Mouse (Mus musculus) lung, embryonic 14.5 days (tissue): ENCODE results near the gene Olfr1369-ps1. TPM values are rescaled to one million over a fixed set of nuclear protein-coding genes. Genes with fewer than 3 reads are reported as not detected.
"Not testable (repeated sequence)": the region's sequence is repeated elsewhere in the genome, so short reads cannot be mapped to it uniquely, and the experiment has no call there.

Experiments used
- ATAC-seq: fragments of 200-750 bp; cut with Nextera tagmentation; 2 replicates; pipeline ENCODE4 v1.8.0; 2017; ENCODE audit warnings: mild to moderate bottlenecking, moderate TSS enrichment, moderate library complexity; ENCODE audit not compliant: insufficient read depth
- DNase-seq: peaks from one replicate; pipeline ENCODE4 v3.0.0-alpha.2; 2015
- H3K27ac ChIP-seq: fragments of 300-500 bp; sonication (generic); 2 replicates; pipeline ENCODE4 v1.5.1; 2014; ENCODE audit warnings: low read depth, mild to moderate bottlenecking, moderate library complexity
- H3K27me3 ChIP-seq: fragments of 300-500 bp; sonication (generic); 2 replicates; pipeline ENCODE4 v1.6.1; 2014; ENCODE audit warnings: low read length, control low read depth; ENCODE audit not compliant: insufficient read depth
- H3K36me3 ChIP-seq: fragments of 300-500 bp; sonication (generic); 2 replicates; pipeline ENCODE4 v1.6.1; 2014; ENCODE audit warnings: control low read depth; ENCODE audit not compliant: insufficient read depth
- H3K4me1 ChIP-seq: fragments of 300-500 bp; sonication (generic); 2 replicates; pipeline ENCODE4 v1.6.1; 2014; ENCODE audit warnings: antibody characterized with exemption, control low read depth; ENCODE audit not compliant: insufficient read depth
- H3K4me2 ChIP-seq: fragments of 300-500 bp; sonication (generic); 2 replicates; pipeline ENCODE4 v1.6.1; 2014; ENCODE audit warnings: mild to moderate bottlenecking
- H3K4me3 ChIP-seq: fragments of 300-500 bp; sonication (generic); 2 replicates; pipeline ENCODE4 v1.5.1; 2014; ENCODE audit warnings: low read depth, low read length
- H3K9ac ChIP-seq: fragments of 300-500 bp; sonication (generic); 2 replicates; pipeline ENCODE4 v1.6.1; 2014
- H3K9me3 ChIP-seq: fragments of 300-500 bp; sonication (generic); 2 replicates; pipeline ENCODE4 v1.6.1; 2016; ENCODE audit warnings: low read depth, low read length, control low read depth
- CTCF ChIP-seq: IDR thresholded peaks from 2 replicates; pipeline ENCODE4 v1.5.1; 2016; ENCODE audit warnings: antibody characterized with exemption, low read depth
- WGBS: fragments of 180-500 bp; shearing (Covaris S2); extraction: QIAGEN DNeasy Blood & Tissue Kit; methylation state at CpG from one replicate; pipeline ENCODE4 v1.1.7; 2014; 5-methylcytosine and 5-hydroxymethylcytosine counted together
- polyA plus RNA-seq: library from polyadenylated mRNA; unstranded; fragments of >200 nt; fragmentation: Nextera tagmentation; extraction: Ambion mirVana; gene quantifications from 2 replicates; pipeline ENCODE4 v1.2.1, GENCODE M21; 2014

Olfr1369-ps1 gene
- polyA plus RNA-seq = 0.05 TPM in 1 of 2 replicates, not detected in the other

DNA sequence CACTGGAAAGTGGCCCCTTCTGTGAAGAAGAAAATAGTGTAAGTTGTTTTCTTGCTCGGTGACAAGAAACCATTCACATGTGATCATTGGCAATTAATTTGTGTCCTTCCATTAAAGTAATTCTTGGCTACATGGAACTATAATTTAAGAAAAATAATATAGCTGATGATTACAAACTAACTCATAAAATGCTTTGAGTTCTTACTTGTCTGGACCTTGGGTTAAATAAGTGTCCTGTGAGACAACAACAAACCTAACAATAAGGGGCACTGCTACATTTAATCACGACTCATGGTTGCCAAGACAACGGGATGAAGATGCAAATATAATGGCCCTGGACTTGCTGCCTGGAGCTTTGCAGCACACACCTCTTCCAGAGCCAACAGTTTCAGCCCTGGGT is at the start of gene Olfr1369-ps1:
TSS of gene Olfr1369-ps1 (plus strand) at position 301 of the 400 bp plus-strand sequence.
- not testable (repeated sequence) for H3K4me2 ChIP-seq, H3K9ac ChIP-seq, H3K36me3 ChIP-seq, H3K27me3 ChIP-seq, H3K27ac ChIP-seq, H3K4me3 ChIP-seq, DNase-seq, H3K9me3 ChIP-seq, ATAC-seq, H3K4me1 ChIP-seq
- 69% methylated on average over 3 of the region's 3 CpGs for WGBS

DNA sequence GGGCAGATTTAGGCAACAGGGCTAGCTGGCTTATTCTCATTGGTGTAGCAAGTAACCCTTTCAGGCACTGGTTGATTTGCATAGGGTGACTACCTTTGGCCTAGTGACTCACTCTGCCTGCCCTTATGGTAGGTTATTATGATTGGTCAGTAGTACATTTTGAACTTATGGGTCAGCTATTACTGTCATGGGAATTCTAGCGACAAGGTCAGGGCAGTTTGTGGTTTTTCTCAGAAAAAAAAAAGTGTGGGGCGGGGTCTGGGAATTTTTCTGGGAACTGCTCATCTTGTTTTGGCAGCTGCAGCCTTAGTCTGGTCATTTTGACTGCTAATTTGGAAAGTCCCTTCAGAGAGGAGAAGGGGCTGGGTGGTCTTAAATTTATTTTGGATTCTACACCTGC is 45.3 kb upstream of the Olfr1369-ps1 start:
- WGBS = 89% methylated on average over 2 of the region's 2 CpGs
- Histone ChIP-seq H3K27me3 (no peaks in the 10 kb centered on the region), H3K4me2 (no peak overlapping the region), H3K27ac (no peak overlapping the region), H3K9me3 (no peaks in the 10 kb centered on the region), H3K4me1 (no peaks in the 10 kb centered on the region), H3K36me3 (no peaks in the 10 kb centered on the region), H3K4me3 (no peak overlapping the region), H3K9ac (no peak overlapping the region)
- no peak for TF ChIP-seq CTCF
- no peak for ATAC-seq
- no peak for DNase-seq

DNA sequence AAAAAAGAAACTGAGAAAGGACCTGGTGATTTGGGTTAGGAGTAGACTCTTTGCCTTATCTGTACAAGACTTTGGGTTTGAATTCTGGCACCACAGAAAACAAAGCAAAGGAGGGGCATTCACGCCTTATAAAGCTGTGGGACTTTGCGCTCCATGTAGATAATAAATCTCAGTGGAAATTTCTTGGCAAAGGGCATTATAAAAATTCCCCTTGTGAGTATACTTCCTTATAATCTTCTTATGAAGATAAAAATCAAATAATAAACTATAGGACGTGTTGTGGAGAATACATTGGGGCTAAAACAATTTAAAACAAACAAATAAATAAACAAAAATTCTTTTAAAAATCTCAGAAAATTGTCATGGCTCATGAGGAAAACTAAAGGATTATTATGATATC is 36.4 kb upstream of the Olfr1369-ps1 start, which contains the start of gene Olfr1370:
TSS of gene Olfr1370 (minus strand) at position 101 of the 400 bp plus-strand sequence.
- 71% methylated on average over 3 of the region's 3 CpGs for WGBS
- Histone ChIP-seq H3K4me3 (no peak within 1 kb of the TSS), H3K4me2 (no peak within 1 kb of the TSS), H3K36me3 (no peaks in the 10 kb centered on the region), H3K9ac (no peak within 1 kb of the TSS), H3K9me3 (no peaks in the 10 kb centered on the region), H3K27me3 (no peaks in the 10 kb centered on the region), H3K4me1 (no peaks in the 10 kb centered on the region), H3K27ac (no peak within 1 kb of the TSS)
- DNase-seq = no peak
- no peak for ATAC-seq
- no peak for TF ChIP-seq CTCF

DNA sequence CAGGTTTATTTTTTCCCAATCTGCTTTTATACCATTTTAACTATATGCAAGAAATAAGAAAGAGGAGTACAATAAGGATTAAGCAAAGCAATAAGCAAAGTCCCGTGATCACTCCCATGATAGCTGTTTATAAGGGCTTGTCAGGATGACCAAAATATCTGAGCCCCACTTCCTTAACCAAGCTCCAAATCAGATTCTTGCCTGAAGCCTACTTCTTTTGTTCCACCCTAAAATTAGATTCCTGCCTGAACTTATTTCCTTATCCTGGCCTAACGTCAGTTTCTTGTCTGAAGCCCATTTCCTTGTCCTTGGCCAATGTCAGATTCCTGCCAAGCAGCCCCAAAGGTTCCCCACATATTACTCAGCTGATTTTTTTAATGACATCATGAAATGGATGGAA is 28.6 kb upstream of the Olfr1369-ps1 start:
- Histone ChIP-seq H3K9me3 (no peaks in the 10 kb centered on the region), H3K9ac (no peak overlapping the region), H3K4me1 (no peaks in the 10 kb centered on the region), H3K27me3 (no peaks in the 10 kb centered on the region), H3K4me2 (no peak overlapping the region), H3K36me3 (no peaks in the 10 kb centered on the region), H3K4me3 (no peak overlapping the region), H3K27ac (no peak overlapping the region)
- WGBS = 76% methylated on average over 2 of the region's 2 CpGs
- ATAC-seq (no peak), DNase-seq (no peak)
- no peak for TF ChIP-seq CTCF

DNA sequence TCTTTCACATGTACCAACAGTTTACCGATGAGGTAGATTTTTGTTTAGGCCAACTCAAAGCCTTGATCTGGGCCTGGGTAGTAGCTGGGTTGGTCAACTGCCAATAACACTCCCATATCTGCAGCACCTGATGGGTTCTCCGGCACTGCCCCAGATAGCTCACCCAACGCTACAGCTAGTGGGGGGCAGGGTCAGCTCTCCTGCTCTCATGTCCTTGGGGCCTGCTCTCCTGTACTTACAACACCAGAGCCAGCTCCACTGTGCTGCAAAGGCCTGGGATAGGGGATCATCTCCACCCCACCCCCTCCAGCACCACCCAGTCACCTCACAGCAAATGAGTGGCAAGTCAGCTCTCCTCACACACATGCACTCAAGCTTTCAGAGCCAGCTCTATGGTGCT is 1.5 kb upstream of the Olfr1369-ps1 start:
- TF ChIP-seq CTCF = no peak
- no peak overlapping the region for H3K9ac ChIP-seq
- H3K4me1 ChIP-seq = no peaks in the 10 kb centered on the region
- H3K27ac ChIP-seq = no peak overlapping the region
- H3K4me3 ChIP-seq = no peak overlapping the region
- 93% methylated on average over 3 of the region's 3 CpGs for WGBS
- no peaks in the 10 kb centered on the region for H3K36me3 ChIP-seq
- no peak overlapping the region for H3K4me2 ChIP-seq
- no peaks in the 10 kb centered on the region for H3K27me3 ChIP-seq
- ATAC-seq = no peak
- H3K9me3 ChIP-seq = no peaks in the 10 kb centered on the region
- DNase-seq = no peak

DNA sequence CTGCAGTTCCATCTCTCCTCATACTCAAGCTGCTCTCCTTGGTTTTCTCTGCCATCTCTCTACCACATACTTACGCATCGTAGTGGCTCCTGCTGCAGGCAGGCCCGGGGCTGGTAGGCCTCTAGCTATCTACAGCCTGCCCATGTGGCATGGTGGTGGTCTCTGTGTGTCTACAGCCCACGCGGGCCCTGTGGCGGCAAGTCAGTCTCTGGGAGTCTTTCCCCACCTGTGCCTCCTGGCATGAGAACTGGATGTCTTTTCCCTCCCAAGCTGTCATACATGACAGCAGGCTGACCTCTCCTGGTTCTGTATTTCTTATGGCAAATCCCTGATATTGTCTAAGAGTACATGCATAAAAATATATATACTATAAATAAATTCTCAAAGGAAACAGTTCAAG is 842 bp upstream of the Olfr1369-ps1 start:
- Histone ChIP-seq H3K4me1 (no peaks in the 10 kb centered on the region), H3K9ac (no peak overlapping the region), H3K27me3 (no peaks in the 10 kb centered on the region), H3K4me3 (no peak overlapping the region), H3K9me3 (no peaks in the 10 kb centered on the region), H3K4me2 (no peak overlapping the region), H3K27ac (no peak overlapping the region), H3K36me3 (no peaks in the 10 kb centered on the region)
- WGBS = 89% methylated on average over 6 of the region's 6 CpGs
- DNase-seq = no peak
- no peak for ATAC-seq
- TF ChIP-seq CTCF = no peak

DNA sequence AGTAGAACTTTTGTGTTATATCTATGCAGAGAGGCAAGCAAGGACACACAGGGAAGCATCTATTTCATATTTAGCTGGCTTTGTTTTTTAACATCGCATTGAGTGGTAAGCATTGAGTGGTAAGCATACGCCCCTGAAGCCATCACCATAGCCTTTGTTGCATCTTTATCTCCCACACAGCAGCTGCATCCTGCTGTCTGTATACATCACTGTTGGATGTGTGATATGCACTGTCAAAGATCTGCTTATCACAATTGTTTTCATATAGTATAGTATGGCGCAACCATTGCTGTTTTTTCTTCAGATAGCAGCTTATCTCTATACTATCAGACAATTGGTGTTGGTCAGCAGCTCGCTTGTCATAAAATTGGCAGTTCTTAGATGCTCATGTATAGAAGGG is 2.8 kb downstream of the Olfr1369-ps1 start:
- 70% methylated on average over 4 of the region's 4 CpGs for WGBS
- no peak for ATAC-seq
- Histone ChIP-seq H3K27me3 (no peaks in the 10 kb centered on the region), H3K36me3 (no peaks in the 10 kb centered on the region), H3K27ac (no peak overlapping the region), H3K4me3 (no peak overlapping the region), H3K4me2 (no peak overlapping the region), H3K9ac (no peak overlapping the region), H3K4me1 (no peaks in the 10 kb centered on the region), H3K9me3 (no peaks in the 10 kb centered on the region)
- TF ChIP-seq CTCF = no peak
- DNase-seq = no peak

DNA sequence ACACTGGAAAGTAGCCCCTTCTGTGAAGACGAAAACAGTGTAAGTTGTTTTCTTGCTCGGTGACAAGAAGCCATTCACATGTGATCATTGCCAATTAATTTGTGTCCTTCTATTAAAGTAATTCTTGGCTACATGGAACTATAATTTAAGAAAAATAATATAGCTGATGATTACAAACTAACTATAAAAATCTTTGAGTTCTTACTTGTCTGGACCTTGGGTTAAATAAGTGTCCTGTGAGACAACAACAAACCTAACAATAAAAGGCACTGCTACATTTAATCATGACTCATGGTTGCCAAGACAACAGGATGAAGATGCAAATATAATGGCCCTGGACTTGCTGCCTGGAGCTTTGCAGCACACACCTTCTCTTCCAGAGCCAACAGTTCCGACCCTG is 18.1 kb downstream of the Olfr1369-ps1 start, which contains the start of gene Olfr263:
TSS of gene Olfr263 (plus strand) at position 301 of the 400 bp plus-strand sequence.
- 72% methylated on average over 3 of the region's 3 CpGs for WGBS

More for the DNA sequence above, 18.1 kb downstream of the Olfr1369-ps1 start, which contains the start of gene Olfr263:
- not testable (repeated sequence) for H3K9ac ChIP-seq, H3K4me2 ChIP-seq, H3K4me3 ChIP-seq, H3K27me3 ChIP-seq, ATAC-seq, H3K4me1 ChIP-seq, H3K27ac ChIP-seq, H3K9me3 ChIP-seq, DNase-seq, H3K36me3 ChIP-seq
